In genomic region chr9:66760991-66761390, GRCm38 (mm10) we compare ENCODE assay signal across 20 mouse cellular contexts. TPM values are rescaled to one million over a fixed set of nuclear protein-coding genes. Genes with fewer than 3 reads are reported as not detected.
"Had no signal": no experiment of that assay in that cellular context is flagged by ENCODE, and none has a peak within 500 bp of the region (broad histone marks: within the 10 kb centered on the region; RNA-seq: fewer than 3 reads in every experiment).

No protein-coding gene starts in this region.

- H3K4me3 ChIP-seq: limb, embryonic 10.5 days; limb, embryonic 13.5 days; liver, embryonic 12.5 days; liver, embryonic 15.5 days; lung, embryonic 15.5 days; neural tube, embryonic 12.5 days; neural tube, embryonic 15.5 days; stomach, embryonic 15.5 days had no signal

- H3K9me3 ChIP-seq: limb, embryonic 10.5 days; limb, embryonic 13.5 days; liver, embryonic 12.5 days; liver, embryonic 15.5 days; lung, embryonic 15.5 days; neural tube, embryonic 12.5 days; neural tube, embryonic 15.5 days; stomach, embryonic 15.5 days had no signal

- DNase-seq: liver; lung, adult 18-20 months; lung, postnatal 10 days; lung, postnatal 36 days; midbrain, embryonic 14.5 days; right cerebral cortex, adult 18-20 months; right cerebral cortex, postnatal 14 days; spleen, adult 18-20 months; thymus, postnatal 36 days had no signal

- H3K27ac ChIP-seq: limb, embryonic 10.5 days; limb, embryonic 13.5 days; liver, embryonic 12.5 days; liver, embryonic 15.5 days; lung, embryonic 15.5 days; neural tube, embryonic 12.5 days; neural tube, embryonic 15.5 days; stomach, embryonic 15.5 days had no signal

- H3K4me2 ChIP-seq: limb, embryonic 13.5 days; liver, embryonic 12.5 days; liver, embryonic 15.5 days; lung, embryonic 15.5 days; midbrain, embryonic 11.5 days; neural tube, embryonic 12.5 days; neural tube, embryonic 15.5 days; stomach, embryonic 15.5 days had no signal

- H3K27me3 ChIP-seq: limb, embryonic 13.5 days; liver, embryonic 12.5 days; liver, embryonic 15.5 days; lung, embryonic 15.5 days; neural tube, embryonic 12.5 days; neural tube, embryonic 15.5 days; stomach, embryonic 15.5 days had no signal

- H3K9ac ChIP-seq: limb, embryonic 13.5 days; liver, embryonic 12.5 days; liver, embryonic 15.5 days; lung, embryonic 15.5 days; neural tube, embryonic 12.5 days; neural tube, embryonic 15.5 days; stomach, embryonic 15.5 days had no signal

- H3K4me1 ChIP-seq: limb, embryonic 10.5 days; limb, embryonic 13.5 days; liver, embryonic 12.5 days; liver, embryonic 15.5 days; lung, embryonic 15.5 days; neural tube, embryonic 12.5 days; neural tube, embryonic 15.5 days; stomach, embryonic 15.5 days had no signal

- ATAC-seq: intestine, embryonic 16.5 days; liver, embryonic 12.5 days had no signal

- H3K36me3 ChIP-seq: limb, embryonic 10.5 days; liver, embryonic 12.5 days; liver, embryonic 15.5 days; lung, embryonic 15.5 days; neural tube, embryonic 12.5 days; neural tube, embryonic 15.5 days; stomach, embryonic 15.5 days had no signal

RNA-seq across cellular contexts. Expression of gene Aph1b, which starts 34.3 kb away (rescaled TPM):
- total RNA-seq: megakaryocyte-erythroid progenitor cell, adult 5-6 weeks had no signal

RNA-seq across cellular contexts. Expression of gene Gm10647, which starts 35.8 kb away (rescaled TPM):
- total RNA-seq: megakaryocyte-erythroid progenitor cell, adult 5-6 weeks had no signal
